Mouse (Mus musculus): Measurements from ENCODE around the gene Tagln2. TPM values are rescaled to one million over a fixed set of nuclear protein-coding genes. Genes with fewer than 3 reads are reported as not detected.

Gene Tagln2
- total RNA-seq, 1 experiment from 2014 or later, result 258 TPM

DNA sequence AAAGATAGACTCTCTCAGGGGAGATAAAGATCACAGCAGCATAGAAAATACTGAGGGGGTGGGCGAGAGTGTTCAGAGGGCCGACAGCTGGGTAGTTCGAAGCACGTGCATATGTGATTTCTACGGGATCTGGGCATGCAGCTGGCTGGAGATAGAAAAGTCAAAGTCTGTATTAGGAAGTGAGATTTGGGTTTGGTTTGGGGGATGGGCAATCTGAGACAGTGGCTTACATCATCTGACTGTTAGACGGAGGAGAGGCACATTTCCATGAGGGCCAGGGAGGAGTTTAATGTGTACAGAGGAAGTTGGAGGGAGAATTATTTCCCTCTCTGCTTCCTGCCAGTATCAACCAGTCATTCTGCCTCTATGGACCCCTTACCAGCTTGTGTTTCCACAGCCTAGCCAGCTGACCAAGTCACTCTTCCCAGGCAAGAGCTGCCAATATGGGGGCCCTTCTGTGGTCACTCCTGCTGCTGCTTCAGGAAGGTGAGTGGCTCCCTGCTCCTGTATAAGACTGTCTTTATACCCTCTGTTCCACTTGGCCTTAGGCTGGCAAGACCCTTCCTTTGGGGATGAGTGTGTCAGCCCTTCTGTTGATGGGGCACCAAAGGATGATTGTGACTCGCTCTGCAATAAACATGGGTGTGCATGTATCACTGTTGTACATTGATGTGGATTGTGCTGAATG is 24.6 kb upstream of the Tagln2 start, which contains the start of gene Slamf9:
Slamf9 (plus strand) TSS at position 305 of the 688 bp plus-strand sequence.
- ATAC-seq (replicated peaks in 1 of 2; ENCODE audit: insufficient read depth in 1 of 2, low FRiP score in 2 of 2, low TSS enrichment in 1 of 2, low read depth in 1 of 2, poor library complexity in 2 of 2, severe bottlenecking in 2 of 2), result peak; percentile 71 to 72

DNA sequence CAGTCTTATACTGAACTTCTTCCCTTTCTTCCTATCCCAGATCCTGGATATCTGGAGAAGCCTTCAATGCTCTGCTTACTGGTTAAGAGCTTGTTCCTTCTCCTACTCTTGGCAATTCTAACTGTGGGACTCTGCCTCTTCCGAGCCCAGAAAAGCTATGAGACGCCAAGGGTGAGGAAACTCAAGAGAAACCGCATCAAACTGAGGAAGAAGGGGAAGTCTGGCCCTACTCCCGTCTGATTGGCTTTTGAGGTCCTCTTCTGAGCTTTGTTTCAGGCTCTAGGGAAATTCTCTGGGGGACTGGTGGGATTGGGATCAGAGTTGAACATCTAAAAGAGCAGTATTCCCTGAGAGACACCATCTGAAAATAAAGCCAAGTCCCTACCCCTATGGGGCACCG is 21.8 kb upstream of the Tagln2 start:
- ATAC-seq (replicated peaks in 1 of 2; ENCODE audit: insufficient read depth in 1 of 2, low FRiP score in 2 of 2, low TSS enrichment in 1 of 2, low read depth in 1 of 2, poor library complexity in 2 of 2, severe bottlenecking in 2 of 2), result peak; percentile 27 to 47; a peak in 3 of 4 replicates

DNA sequence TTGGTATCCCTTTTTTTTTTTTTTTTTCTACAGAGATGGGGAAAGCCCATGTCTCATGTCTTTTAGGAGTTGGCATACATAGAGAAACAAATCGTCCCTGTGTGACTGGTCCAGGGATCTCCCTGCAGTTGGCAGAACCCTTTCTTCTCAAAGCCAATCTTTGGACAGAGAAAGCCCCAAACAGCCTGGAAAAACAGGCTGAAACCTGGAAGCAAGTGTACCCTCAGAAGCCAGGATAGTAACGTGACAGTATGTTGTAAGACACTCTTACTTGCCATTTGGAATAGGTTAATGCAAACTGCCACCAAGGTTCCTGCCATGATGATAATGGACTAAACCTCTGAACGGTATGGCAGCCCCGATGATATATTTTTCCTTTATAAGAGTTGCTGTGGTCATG is 19.5 kb upstream of the Tagln2 start:
- ATAC-seq (replicated peaks in 1 of 2; ENCODE audit: insufficient read depth in 1 of 2, low FRiP score in 2 of 2, low TSS enrichment in 1 of 2, low read depth in 1 of 2, poor library complexity in 2 of 2, severe bottlenecking in 2 of 2), result no peak

DNA sequence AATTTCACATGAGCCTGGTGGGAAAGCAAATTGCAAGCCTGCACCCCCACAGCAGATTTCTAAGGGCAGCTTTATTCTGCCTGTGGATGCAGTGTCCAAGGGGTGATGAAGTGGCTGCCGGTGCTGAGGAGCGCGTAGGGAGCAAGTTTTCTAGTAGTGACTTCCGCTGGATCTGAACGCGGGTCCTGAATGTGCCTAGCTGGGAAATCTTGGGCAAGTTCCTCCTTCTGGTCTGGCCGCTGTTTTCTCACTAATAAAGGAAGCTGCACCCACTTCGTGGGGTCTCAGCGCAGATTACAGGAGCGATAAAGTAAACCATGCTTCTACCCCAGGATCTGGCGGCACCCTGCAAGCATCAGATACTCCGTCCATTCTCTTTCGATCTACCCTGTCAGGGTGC is 18.7 kb upstream of the Tagln2 start:
- ATAC-seq (replicated peaks in 1 of 2; ENCODE audit: insufficient read depth in 1 of 2, low FRiP score in 2 of 2, low TSS enrichment in 1 of 2, low read depth in 1 of 2, poor library complexity in 2 of 2, severe bottlenecking in 2 of 2), result no peak

DNA sequence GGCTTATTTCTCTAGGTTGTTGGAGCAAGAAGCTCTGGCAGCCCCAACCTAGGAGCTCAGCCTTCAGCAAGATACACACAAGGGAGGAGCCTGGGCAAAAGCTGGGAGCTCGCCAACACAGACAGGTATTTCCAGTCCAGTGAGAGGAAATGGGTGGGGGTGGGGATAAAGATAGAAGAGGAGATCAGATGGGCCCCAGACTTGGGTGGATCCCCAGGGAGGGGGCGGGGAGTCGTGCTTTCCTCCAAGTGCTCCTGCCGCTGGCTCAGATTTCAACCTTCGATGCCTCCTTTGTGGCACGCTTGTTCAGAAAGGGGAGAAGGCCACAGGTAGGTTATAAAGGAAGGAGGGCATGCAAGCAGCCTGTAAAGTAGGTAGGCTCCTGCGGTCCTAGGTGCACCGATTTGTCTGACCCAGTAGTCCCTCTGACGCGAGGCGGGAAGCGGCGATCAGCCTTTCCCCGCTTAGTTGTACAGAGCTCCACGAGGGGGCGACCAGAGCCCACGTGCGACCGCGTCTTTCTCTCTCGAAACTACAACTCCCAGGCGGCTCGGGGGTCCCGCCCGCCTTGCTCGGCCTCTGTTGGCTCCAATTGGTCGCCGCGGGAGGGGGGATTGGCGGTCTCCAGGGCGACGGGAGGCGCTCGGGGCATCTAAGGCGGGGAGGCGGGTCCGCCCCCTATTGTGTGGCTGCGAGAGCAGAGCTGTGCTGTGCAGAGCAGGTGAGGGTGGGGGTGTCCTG is 18.1 kb upstream of the Tagln2 start, which contains the start of gene Igsf9:
Igsf9 (plus strand) TSS at position 249 of the 741 bp plus-strand sequence.
- peak; percentile 90 to 92 for ATAC-seq (replicated peaks in 1 of 2; ENCODE audit: insufficient read depth in 1 of 2, low FRiP score in 2 of 2, low TSS enrichment in 1 of 2, low read depth in 1 of 2, poor library complexity in 2 of 2, severe bottlenecking in 2 of 2)

DNA sequence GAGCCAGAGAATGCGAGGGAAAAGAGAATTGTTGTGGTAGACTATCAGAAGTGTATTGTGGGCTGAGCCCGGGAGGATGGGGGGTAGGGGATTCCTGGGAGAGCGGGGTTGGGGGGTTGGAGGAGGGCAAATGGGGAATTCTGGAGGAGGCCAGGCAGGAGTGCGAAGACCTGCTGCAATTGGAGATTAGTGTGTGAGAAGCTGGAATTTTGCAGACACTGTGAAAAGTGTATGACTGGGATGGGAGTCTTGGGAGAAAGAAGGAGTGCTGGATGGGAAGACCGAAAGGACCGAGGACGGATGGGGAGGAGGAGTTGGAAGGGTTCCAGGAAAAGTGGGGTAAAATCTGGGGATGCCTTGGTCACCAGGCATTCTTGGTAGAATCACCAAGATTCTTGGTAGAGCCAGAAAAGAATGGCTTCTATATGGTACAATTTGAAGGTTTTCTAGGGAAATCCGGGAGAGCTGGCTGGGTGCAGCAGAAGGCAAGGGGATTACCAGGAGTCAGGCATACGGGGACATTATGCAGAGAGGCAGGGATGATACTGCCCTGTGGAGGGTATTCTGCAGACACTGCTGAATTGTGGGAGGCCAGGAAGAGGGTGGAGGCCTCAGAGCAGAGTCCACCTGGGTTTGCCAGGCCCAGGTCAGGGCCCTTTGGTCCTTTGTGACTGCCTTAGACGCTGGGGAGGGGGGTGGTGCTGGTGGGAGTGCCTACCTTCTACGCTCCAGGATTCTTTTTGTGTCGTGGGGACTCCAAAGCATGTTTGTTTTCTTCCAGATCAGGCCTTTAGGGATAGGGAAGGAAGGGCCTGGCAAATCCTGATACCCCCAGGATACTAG is 17.1 kb upstream of the Tagln2 start:
- ATAC-seq (replicated peaks in 1 of 2; ENCODE audit: insufficient read depth in 1 of 2, low FRiP score in 2 of 2, low TSS enrichment in 1 of 2, low read depth in 1 of 2, poor library complexity in 2 of 2, severe bottlenecking in 2 of 2), result no peak

DNA sequence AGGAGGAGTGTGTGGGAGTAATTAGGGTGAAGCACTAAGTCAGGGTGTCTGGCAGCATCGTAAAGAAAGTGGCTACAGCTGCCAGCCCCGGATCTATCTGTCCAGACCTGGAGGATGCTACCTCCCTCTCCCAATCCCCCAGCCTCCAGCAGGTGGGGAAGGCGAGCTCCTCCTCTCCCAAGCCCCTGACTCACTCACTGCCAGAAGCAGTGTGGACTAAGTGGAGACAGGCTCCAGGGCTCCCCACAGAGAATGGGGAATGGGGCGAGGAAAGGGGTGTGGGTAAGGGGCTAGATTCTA is 16.5 kb upstream of the Tagln2 start:
- ATAC-seq (replicated peaks in 1 of 2; ENCODE audit: insufficient read depth in 1 of 2, low FRiP score in 2 of 2, low TSS enrichment in 1 of 2, low read depth in 1 of 2, poor library complexity in 2 of 2, severe bottlenecking in 2 of 2), result no peak

DNA sequence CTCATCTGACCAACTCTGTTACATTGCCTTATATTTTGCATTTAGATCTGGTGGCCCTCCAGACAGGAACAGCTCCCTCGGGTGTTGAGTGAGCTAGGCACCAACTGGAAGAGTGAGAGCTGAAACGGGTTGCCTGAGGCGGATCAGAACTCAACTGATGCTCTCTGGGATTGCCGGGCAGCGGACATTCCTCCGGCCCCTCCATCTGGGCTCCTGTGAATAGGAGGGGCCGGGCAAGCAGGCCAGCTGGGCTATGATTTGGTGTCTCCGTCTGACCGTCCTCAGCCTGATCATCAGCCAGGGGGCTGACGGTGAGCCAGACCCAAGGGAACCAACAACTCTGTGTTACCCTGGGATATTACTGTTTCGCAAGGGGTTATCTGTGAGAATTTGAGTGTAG is 15.6 kb upstream of the Tagln2 start:
- ATAC-seq (replicated peaks in 1 of 2; ENCODE audit: insufficient read depth in 1 of 2, low FRiP score in 2 of 2, low TSS enrichment in 1 of 2, low read depth in 1 of 2, poor library complexity in 2 of 2, severe bottlenecking in 2 of 2), result no peak

DNA sequence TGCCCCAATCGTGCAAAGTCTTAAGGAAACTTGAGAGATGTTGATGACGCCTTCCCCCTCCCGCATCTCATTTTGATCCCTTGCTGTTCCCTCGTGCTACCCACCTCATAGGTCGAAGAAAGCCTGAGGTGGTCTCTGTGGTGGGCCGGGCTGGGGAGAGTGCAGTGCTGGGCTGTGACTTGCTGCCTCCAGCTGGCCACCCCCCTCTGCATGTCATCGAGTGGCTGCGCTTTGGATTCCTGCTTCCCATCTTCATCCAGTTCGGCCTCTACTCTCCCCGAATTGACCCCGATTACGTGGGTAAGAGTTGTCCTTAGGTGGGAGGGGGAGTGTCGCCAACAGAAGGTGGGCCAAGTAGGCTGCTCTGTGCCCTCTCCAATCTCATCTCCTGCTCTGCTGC is 15.2 kb upstream of the Tagln2 start:
- ATAC-seq (replicated peaks in 1 of 2; ENCODE audit: insufficient read depth in 1 of 2, low FRiP score in 2 of 2, low TSS enrichment in 1 of 2, low read depth in 1 of 2, poor library complexity in 2 of 2, severe bottlenecking in 2 of 2), result no peak

DNA sequence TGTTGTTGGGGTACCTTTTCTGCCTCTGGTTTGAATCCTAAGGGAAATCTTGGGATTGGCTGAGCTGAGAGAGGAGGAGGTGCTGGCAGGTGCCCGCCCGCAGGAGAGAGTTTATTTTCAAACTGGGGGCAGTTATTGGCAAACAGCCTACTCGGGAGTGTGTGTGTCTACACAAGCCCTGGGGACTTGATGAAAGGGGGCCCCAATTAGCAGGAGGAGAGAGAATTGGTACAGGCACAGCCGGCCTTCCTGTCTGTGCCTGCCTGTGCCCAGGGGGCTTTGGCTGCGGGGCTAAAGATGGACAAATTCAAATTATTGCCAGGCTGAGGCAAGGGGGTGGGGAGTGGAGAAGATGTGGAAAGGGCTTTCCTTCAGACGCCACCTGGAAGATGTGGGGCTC is 14.0 kb upstream of the Tagln2 start:
- ATAC-seq (replicated peaks in 1 of 2; ENCODE audit: insufficient read depth in 1 of 2, low FRiP score in 2 of 2, low TSS enrichment in 1 of 2, low read depth in 1 of 2, poor library complexity in 2 of 2, severe bottlenecking in 2 of 2), result no peak

DNA sequence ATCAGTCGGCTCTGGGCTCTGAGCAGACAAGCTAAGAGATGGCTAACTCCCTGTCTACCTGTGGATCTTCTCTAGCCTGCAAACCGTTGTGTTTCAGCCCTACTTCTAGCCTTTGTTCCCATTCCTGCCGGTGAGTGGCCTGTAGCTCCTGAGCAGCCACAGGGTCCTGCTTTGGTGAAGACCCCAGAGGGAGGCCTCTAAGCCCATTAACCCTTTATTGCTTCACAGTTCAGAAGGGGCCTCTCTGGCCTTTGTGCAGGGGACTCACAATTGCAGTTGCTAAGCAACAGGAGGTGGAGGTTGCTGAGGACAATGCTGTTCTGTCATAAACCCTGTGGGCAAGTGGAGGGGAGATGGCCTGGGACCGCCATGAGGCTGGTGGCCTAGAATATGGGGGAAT is 13.6 kb upstream of the Tagln2 start:
- ATAC-seq (replicated peaks in 1 of 2; ENCODE audit: insufficient read depth in 1 of 2, low FRiP score in 2 of 2, low TSS enrichment in 1 of 2, low read depth in 1 of 2, poor library complexity in 2 of 2, severe bottlenecking in 2 of 2), result no peak

DNA sequence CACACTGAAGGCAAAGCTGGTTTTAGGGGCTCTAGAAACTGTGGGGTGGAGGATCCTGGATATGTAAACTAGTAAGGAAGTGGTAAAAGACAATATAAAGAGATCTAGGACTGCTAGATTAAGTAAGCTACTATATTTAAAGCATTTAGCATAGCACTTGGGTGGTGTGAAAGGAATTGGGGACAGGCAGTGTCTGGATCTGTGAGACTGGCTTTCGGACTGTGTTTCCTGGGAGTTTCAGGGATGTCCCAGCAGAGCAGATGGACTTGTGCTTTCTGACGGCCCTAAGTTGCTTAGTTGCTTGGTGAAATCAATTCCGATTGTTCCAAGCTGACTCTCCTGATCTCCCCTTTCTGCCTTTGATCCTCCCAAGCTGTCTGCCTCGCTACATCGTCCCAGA is 13.2 kb upstream of the Tagln2 start:
- ATAC-seq (replicated peaks in 1 of 2; ENCODE audit: insufficient read depth in 1 of 2, low FRiP score in 2 of 2, low TSS enrichment in 1 of 2, low read depth in 1 of 2, poor library complexity in 2 of 2, severe bottlenecking in 2 of 2), result no peak

DNA sequence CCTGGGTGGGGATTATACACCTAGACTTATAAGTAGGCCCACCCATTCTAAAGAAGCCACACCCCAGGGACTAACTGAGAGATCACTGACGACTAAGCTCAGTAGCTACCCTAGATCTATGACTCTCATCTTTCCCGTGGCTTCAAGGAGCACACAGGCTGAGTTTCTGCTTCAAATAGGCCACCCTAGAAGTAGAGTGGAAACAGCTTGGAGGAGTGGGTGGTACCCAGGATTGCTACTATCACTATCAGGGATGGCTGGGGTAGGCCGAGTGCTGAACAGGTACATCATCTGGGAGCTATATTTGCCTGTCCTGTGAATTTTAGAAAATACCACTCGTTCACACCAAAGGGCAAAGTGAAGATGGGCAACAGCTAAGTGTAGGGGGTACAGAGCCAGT is 12.0 kb upstream of the Tagln2 start:
- no peak for ATAC-seq (replicated peaks in 1 of 2; ENCODE audit: insufficient read depth in 1 of 2, low FRiP score in 2 of 2, low TSS enrichment in 1 of 2, low read depth in 1 of 2, poor library complexity in 2 of 2, severe bottlenecking in 2 of 2)

DNA sequence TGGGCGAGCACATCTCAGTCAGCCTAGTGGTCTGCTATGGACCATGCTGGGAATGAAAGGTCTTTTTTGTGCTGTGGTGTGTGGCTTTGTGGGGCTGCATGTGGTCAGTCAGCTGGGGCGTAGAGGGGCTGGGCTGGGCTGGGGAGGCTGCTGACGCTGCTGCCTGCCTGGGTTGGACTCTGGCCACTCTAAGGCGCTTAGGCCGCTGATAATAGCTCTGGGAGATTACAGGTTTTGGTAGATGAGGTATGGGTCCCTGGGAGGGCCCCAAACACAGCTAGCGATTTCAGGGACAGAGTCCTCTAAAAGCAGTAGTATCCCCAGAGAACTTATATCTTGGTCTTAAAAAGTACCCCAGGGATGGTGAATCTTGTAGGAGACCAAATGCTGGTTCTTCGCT is 11.0 kb upstream of the Tagln2 start:
- ATAC-seq (replicated peaks in 1 of 2; ENCODE audit: insufficient read depth in 1 of 2, low FRiP score in 2 of 2, low TSS enrichment in 1 of 2, low read depth in 1 of 2, poor library complexity in 2 of 2, severe bottlenecking in 2 of 2), result no peak

DNA sequence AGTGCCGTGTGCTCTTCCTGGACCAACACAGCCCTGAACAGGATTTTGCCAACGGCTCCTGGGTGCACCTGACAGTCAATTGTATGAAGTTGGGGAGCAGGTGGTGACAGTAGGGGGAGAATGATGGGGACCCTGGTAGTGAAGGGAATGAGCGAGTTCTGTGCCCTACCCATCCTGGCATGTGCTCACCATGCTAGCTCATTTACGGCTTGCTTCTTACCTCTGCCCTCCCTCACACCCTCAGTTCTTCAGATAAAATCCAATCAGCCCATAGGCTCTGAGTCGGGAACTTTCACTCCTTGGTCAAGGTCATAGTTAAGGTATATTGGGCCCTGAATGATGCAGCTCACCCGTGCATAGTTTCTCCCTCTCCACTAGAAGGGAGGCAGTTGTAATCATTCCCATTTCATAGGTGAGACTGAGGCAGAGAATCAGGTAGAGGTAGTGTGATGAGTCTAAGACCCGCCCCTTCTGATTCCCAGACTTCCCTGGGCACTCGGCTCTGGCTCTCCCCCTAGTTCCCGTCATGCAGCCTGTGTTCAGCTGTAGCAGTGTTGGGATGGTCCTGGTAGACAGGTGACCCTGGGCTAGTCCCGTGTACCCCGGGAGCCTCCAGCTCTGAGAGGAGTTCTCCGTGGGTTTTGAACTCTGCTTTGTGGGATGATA is 10.1 kb upstream of the Tagln2 start:
- ATAC-seq (replicated peaks in 1 of 2; ENCODE audit: insufficient read depth in 1 of 2, low FRiP score in 2 of 2, low TSS enrichment in 1 of 2, low read depth in 1 of 2, poor library complexity in 2 of 2, severe bottlenecking in 2 of 2), result no peak

DNA sequence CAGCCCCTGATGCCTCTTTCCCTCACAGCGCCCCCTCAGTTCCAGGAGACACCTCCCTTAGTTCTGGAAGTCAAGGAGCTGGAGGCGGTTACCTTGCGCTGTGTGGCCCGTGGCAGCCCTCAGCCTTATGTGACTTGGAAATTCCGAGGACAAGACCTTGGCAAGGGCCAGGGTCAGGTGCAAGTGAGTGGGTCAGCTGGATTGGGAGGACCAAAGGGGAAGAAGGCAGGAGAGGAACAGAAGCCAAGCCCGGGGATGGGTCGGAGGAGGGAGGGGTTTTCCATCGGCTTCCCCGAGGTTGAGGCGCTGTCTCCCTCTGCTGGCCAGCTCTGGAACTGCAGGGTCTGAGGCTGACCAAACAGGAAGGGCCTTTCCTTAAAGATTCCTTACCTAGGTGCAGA is 9.6 kb upstream of the Tagln2 start:
- peak; percentile 68 to 81 for ATAC-seq (replicated peaks in 1 of 2; ENCODE audit: insufficient read depth in 1 of 2, low FRiP score in 2 of 2, low TSS enrichment in 1 of 2, low read depth in 1 of 2, poor library complexity in 2 of 2, severe bottlenecking in 2 of 2)

DNA sequence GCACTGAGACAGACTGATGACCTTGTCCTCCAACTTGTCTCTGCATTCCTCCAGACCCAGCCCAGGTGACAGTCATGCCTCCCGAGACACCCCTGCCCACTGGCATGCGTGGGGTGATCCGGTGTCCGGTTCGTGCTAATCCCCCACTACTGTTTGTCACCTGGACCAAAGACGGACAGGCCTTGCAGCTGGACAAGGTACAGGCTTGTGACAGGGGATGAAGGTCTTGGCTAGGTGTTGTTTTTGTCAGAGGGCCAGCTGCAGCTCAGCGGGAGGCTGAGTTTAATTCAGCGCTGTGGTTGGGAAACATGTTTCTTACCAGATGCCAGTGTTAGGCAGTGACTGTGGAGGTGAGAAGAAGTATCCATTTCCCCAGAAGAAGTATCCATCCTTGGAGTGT is 7.8 kb upstream of the Tagln2 start:
- no peak for ATAC-seq (replicated peaks in 1 of 2; ENCODE audit: insufficient read depth in 1 of 2, low FRiP score in 2 of 2, low TSS enrichment in 1 of 2, low read depth in 1 of 2, poor library complexity in 2 of 2, severe bottlenecking in 2 of 2)

DNA sequence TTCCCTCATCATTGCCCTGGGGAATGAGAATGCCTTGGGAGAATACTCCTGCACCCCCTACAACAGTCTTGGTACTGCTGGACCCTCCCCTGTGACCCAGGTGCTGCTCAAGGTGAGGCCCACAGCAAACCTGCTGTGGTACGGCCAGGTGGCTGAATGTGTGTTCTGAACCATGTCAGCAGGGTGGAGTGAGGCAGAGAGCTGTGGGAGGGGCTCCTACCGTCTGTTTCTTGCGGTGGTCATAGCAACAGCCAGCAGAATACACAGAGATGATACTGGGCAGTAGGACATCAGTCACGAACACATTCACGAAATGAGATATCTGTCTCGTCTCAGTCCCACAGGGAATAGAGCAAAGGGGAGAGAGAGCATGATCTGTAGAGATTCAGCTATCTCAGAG is 6.3 kb upstream of the Tagln2 start:
- no peak for ATAC-seq (replicated peaks in 1 of 2; ENCODE audit: insufficient read depth in 1 of 2, low FRiP score in 2 of 2, low TSS enrichment in 1 of 2, low read depth in 1 of 2, poor library complexity in 2 of 2, severe bottlenecking in 2 of 2)

All from hematopoietic stem cell, adult 5-6 weeks (primary cell).